Mouse (Mus musculus) kidney, postnatal 4 days (tissue): ENCODE results near the gene Gm28551.
A peak's percentile ranks its signal among the peaks of the same experiment; 100 is the strongest.
"Not testable (repeated sequence)": the region's sequence is repeated elsewhere in the genome, so short reads cannot be mapped to it uniquely, and the experiment has no call there.

ENCODE experiments used
- DNase-seq, 2 experiments: peaks; one replicate each; pipeline ENCODE4 v3.0.0; 2021; ENCODE audit warnings: mixed read lengths in 2 of 2

Gene Gm28551

GRCm38 (mm10) chr1:53352327-53353261, at the start of gene Gm28551, which contains the start of the genes Asdurf and Asnsd1:
Gm28551 (minus strand) TSS chr1:53352667.
Asdurf (minus strand) TSS chr1:53352619.
Asnsd1 (minus strand) TSS chr1:53352752.
- peak; percentile 97 for DNase-seq

GRCm38 (mm10) chr1:53393936-53394760, 41.7 kb upstream of the Gm28551 start:
- peak; percentile 22 to 26 for DNase-seq

GRCm38 (mm10) chr1:53388762-53389161, 36.3 kb upstream of the Gm28551 start:
- DNase-seq = no peak

GRCm38 (mm10) chr1:53384085-53384688, 31.7 kb upstream of the Gm28551 start:
- DNase-seq = no peak

- DNase-seq = no peak
Measured at GRCm38 (mm10) chr1:53377731-53378130, 25.3 kb upstream of the Gm28551 start.

- DNase-seq = not testable (repeated sequence)
Measured at GRCm38 (mm10) chr1:53375965-53376364, 23.5 kb upstream of the Gm28551 start.

- DNase-seq = no peak
Measured at GRCm38 (mm10) chr1:53358988-53359387, 6.5 kb upstream of the Gm28551 start.

- no peak for DNase-seq
Measured at GRCm38 (mm10) chr1:53341071-53341470, 11.4 kb downstream of the Gm28551 start.

- not testable (repeated sequence) for DNase-seq
Measured at GRCm38 (mm10) chr1:53337403-53337802, 15.1 kb downstream of the Gm28551 start.

- DNase-seq = no peak
Measured at GRCm38 (mm10) chr1:53335465-53335864, 17.0 kb downstream of the Gm28551 start.

GRCm38 (mm10) chr1:53333527-53333926, 18.9 kb downstream of the Gm28551 start:
- DNase-seq = not testable (repeated sequence)

GRCm38 (mm10) chr1:53324827-53325494, 27.5 kb downstream of the Gm28551 start:
- DNase-seq = no peak

- DNase-seq = no peak
Measured at GRCm38 (mm10) chr1:53324277-53324676, 28.2 kb downstream of the Gm28551 start.

- no peak for DNase-seq
Measured at GRCm38 (mm10) chr1:53323254-53323653, 29.2 kb downstream of the Gm28551 start.

GRCm38 (mm10) chr1:53321662-53322344, 30.7 kb downstream of the Gm28551 start:
- DNase-seq = no peak

- DNase-seq = peak; percentile 90 to 94
Measured at GRCm38 (mm10) chr1:53312989-53313967, 39.2 kb downstream of the Gm28551 start, which contains the start of gene Osgepl1. Osgepl1 (plus strand) TSS chr1:53313624.

GRCm38 (mm10) chr1:53300506-53300905, 52.0 kb downstream of the Gm28551 start:
- DNase-seq = no peak

- peak; percentile 96 to 97 for DNase-seq
Measured at GRCm38 (mm10) chr1:53296581-53297383, 55.7 kb downstream of the Gm28551 start, which contains the start of the genes Pms1, Ormdl1 and Gm28778. Pms1 (minus strand) TSS chr1:53297018. Ormdl1 (plus strand) TSS chr1:53297095. Gm28778 (plus strand) TSS chr1:53297111.

- no peak for DNase-seq
Measured at GRCm38 (mm10) chr1:53291197-53291596, 61.3 kb downstream of the Gm28551 start.
